Mouse (Mus musculus) hindbrain, postnatal 0 days (tissue): ENCODE results near the gene Kars. TPM values are rescaled to one million over a fixed set of nuclear protein-coding genes. Genes with fewer than 3 reads are reported as not detected.

Experiments
- ATAC-seq: fragments of 200-750 bp; cut with Nextera tagmentation; 2 replicates; pipeline ENCODE4 v1.8.0; 2017; ENCODE audit warnings: mild to moderate bottlenecking, moderate TSS enrichment, moderate library complexity
- DNase-seq: peaks from one replicate; pipeline ENCODE4 v3.0.0-alpha.2; 2015; ENCODE audit warnings: low spot score
- H3K27ac ChIP-seq: fragments of 300-500 bp; sonication (generic); 2 replicates; pipeline ENCODE4 v1.5.1; 2014; ENCODE audit warnings: mild to moderate bottlenecking
- H3K27me3 ChIP-seq: fragments of 300-500 bp; sonication (generic); 2 replicates; pipeline ENCODE4 v1.6.1; 2014; ENCODE audit warnings: low read length, mixed read lengths; ENCODE audit not compliant: insufficient read depth
- H3K36me3 ChIP-seq: fragments of 300-500 bp; sonication (generic); 2 replicates; pipeline ENCODE4 v1.6.1; 2014; ENCODE audit warnings: low read length, mixed read lengths; ENCODE audit not compliant: insufficient read depth
- H3K4me1 ChIP-seq: fragments of 300-500 bp; sonication (generic); 2 replicates; pipeline ENCODE4 v1.6.1; 2014; ENCODE audit warnings: antibody characterized with exemption, low read length, mixed read lengths; ENCODE audit not compliant: insufficient read depth
- H3K4me2 ChIP-seq: fragments of 300-500 bp; sonication (generic); 2 replicates; pipeline ENCODE4 v1.6.1; 2014; ENCODE audit warnings: low read depth, mild to moderate bottlenecking, low read length, moderate library complexity, mixed read lengths
- H3K4me3 ChIP-seq: fragments of 300-500 bp; sonication (generic); 2 replicates; pipeline ENCODE4 v1.5.1; 2014; ENCODE audit warnings: low read length
- H3K9ac ChIP-seq: fragments of 300-500 bp; sonication (generic); replicated peaks from 2 replicates; pipeline ENCODE4 v1.6.1; 2014; ENCODE audit warnings: mild to moderate bottlenecking, low read length, moderate library complexity, mixed read lengths
- H3K9me3 ChIP-seq: fragments of 300-500 bp; sonication (generic); 2 replicates; pipeline ENCODE4 v1.6.1; 2016; ENCODE audit warnings: low read length, mixed read lengths
- CTCF ChIP-seq: IDR thresholded peaks from 2 replicates; pipeline ENCODE4 v1.5.1; 2016; ENCODE audit warnings: antibody characterized with exemption, control low read depth, low read depth
- WGBS: fragments of 180-500 bp; shearing (Covaris S2); extraction: QIAGEN DNeasy Blood & Tissue Kit; methylation state at CpG from one replicate; pipeline ENCODE4 v1.1.7; 2014; 5-methylcytosine and 5-hydroxymethylcytosine counted together
- polyA plus RNA-seq: library from polyadenylated mRNA; unstranded; fragments of >200 nt; fragmentation: Nextera tagmentation; extraction: Ambion mirVana; gene quantifications from 2 replicates; pipeline ENCODE4 v1.2.1, GENCODE M21; 2015
- total RNA-seq: library from RNA; depleted of rRNA; stranded (reverse); fragments of >200 nt; gene quantifications from 2 replicates; pipeline ENCODE4 v1.2.3, GENCODE M21; 2014; rRNA removed

Kars gene
- total and polyA plus RNA-seq, 2 experiments from 2014 or later, result 106 to 162 TPM

DNA sequence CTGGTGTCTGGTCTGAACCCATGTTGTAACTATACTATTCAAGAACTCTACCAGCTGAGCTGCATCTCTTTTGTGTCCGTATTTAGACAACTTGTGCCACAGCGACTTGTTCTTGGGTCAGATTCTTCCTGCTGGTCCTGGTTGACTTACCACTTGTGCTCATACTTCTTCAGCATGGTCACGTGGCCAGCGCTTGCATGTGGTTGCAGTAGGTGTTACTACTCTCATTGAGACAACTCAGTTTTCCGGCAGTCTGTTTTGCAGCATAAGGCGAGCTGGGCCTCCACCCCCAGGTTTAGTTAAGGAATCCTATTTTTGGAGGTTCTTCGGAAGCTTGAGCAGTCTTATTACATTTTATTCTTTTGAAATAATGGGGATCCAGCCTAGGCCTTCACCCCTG is 59.8 kb downstream of the Kars start:
- DNase-seq (no peak), ATAC-seq (no peak)
- H3K36me3 ChIP-seq, result peaks cover 34% of the 10 kb centered on the region
- no peak overlapping the region for H3K4me2 ChIP-seq
- H3K9me3 ChIP-seq, result no peaks in the 10 kb centered on the region
- H3K4me1 ChIP-seq, result no peaks in the 10 kb centered on the region
- TF ChIP-seq CTCF, result no peak
- no peak overlapping the region for H3K9ac ChIP-seq
- no peaks in the 10 kb centered on the region for H3K27me3 ChIP-seq
- H3K27ac ChIP-seq, result no peak overlapping the region
- 96% methylated on average over 7 of the region's 7 CpGs for WGBS
- H3K4me3 ChIP-seq, result no peak overlapping the region

DNA sequence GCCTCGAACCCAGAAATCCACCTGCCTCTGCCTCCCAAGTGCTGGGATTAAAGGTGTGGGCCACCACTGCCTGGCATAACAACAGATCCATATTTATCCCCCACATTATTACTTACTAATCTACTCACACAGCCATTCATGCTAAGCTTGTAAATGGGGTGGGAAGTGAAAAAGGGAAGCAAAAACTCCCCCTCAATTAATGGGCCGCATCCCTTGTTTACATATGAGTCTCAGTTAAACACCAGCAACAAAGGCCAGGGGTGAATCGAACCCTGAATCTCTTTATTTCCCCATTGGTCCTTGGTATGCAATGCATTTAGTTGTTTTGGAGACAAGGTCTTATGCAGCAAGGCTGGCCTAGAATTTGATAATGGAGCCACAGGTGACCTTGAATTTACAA is 60.3 kb downstream of the Kars start:
- Histone ChIP-seq H3K27ac (no peak overlapping the region), H3K9me3 (no peaks in the 10 kb centered on the region), H3K9ac (no peak overlapping the region), H3K4me2 (no peak overlapping the region), H3K4me3 (no peak overlapping the region), H3K4me1 (no peaks in the 10 kb centered on the region), H3K36me3 (peaks cover 35% of the 10 kb centered on the region), H3K27me3 (no peaks in the 10 kb centered on the region)
- ATAC-seq (no peak), DNase-seq (no peak)
- no peak for TF ChIP-seq CTCF
- 88% methylated on average over 3 of the region's 3 CpGs for WGBS

GRCm38 (mm10) chr8:111947954-111948353 is 63.2 kb downstream of the Kars start:
- H3K4me2 ChIP-seq, result no peak overlapping the region
- DNase-seq, result no peak
- H3K9me3 ChIP-seq, result no peaks in the 10 kb centered on the region
- no peak for ATAC-seq
- H3K9ac ChIP-seq, result no peak overlapping the region
- no peak for TF ChIP-seq CTCF
- H3K27ac ChIP-seq, result no peak overlapping the region
- H3K27me3 ChIP-seq, result no peaks in the 10 kb centered on the region
- H3K4me3 ChIP-seq, result no peak overlapping the region
- H3K36me3 ChIP-seq, result peaks cover 42% of the 10 kb centered on the region
- H3K4me1 ChIP-seq, result no peaks in the 10 kb centered on the region
- 94% methylated on average over 8 of the region's 8 CpGs for WGBS

DNA sequence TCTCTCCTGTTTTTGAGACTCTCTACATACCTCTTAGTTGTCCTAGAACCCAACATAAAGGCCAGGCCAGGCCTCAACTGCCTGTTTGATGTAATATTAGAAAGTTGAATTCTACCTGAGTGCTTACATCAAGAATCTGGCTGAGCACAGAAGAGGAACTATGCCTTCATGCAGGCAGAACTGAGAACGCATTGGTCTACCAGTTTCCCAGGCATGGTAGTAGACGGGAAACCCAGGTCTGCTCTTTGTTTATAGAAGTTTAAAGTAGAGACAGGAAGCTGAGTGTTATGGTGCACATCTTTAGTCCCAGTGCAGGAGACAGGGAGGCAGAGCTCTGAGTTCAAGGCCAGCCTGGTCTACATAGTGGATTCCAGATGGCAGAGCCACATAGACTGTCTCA is 64.0 kb downstream of the Kars start:
- no peak for DNase-seq
- Histone ChIP-seq H3K9me3 (no peaks in the 10 kb centered on the region), H3K27me3 (no peaks in the 10 kb centered on the region), H3K4me2 (no peak overlapping the region), H3K4me1 (0 out of 2 replicates have a peak, but pooled peaks cover under 1% of the 10 kb centered on the region), H3K36me3 (peaks cover 45% of the 10 kb centered on the region), H3K4me3 (no peak overlapping the region), H3K9ac (no peak overlapping the region), H3K27ac (no peak overlapping the region)
- WGBS, result 88% methylated on average over 2 of the region's 2 CpGs
- ATAC-seq, result no peak
- TF ChIP-seq CTCF, result no peak

DNA sequence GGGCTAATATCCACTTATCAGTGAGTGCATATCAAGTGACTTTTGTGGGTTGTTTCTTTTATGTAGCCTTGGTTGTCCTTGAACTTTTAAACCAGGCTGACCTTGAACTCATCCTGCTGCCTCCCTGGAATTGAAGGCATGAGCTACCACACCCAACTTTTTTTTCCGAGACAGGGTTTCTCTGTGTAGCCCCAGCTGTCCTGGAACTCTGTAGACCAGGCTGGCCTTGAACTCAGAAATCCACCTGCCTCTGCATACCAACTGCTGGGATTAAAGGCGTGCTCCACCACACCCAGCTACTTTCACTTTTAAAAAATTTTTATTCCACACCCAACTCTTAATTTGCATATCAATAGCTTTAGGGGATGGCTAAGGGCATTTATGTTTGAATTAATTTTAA is 67.6 kb downstream of the Kars start:
- Histone ChIP-seq H3K36me3 (peaks cover 38% of the 10 kb centered on the region), H3K4me3 (no peak overlapping the region), H3K9me3 (no peaks in the 10 kb centered on the region), H3K4me1 (peaks cover 16% of the 10 kb centered on the region; the same call in 1 of the 2 replicates), H3K9ac (no peak overlapping the region), H3K4me2 (no peak overlapping the region), H3K27ac (no peak overlapping the region), H3K27me3 (no peaks in the 10 kb centered on the region)
- TF ChIP-seq CTCF, result no peak
- no peak for ATAC-seq
- WGBS, result 90% methylated on average over 2 of the region's 2 CpGs
- DNase-seq, result no peak

Other genes with a start within 250 kb of the Kars start
- gene Cfdp1, start 157.0 kb downstream of the Kars start, total RNA-seq, result 24.9 and 26.5 TPM in 2 replicates
- 170 and 180 TPM in 2 replicates for gene Cfdp1, start 157.0 kb downstream of the Kars start, polyA plus RNA-seq
- 3.2 and 3.5 TPM in 2 replicates for gene Tmem170, start 134.6 kb downstream of the Kars start, total RNA-seq
- gene Tmem170, start 134.6 kb downstream of the Kars start, polyA plus RNA-seq, result 2.3 and 3.0 TPM in 2 replicates
- gene Chst5, start 100.9 kb downstream of the Kars start, total RNA-seq, result 2.4 and 4.2 TPM in 2 replicates
- 3.2 and 3.8 TPM in 2 replicates for gene Chst5, start 100.9 kb downstream of the Kars start, polyA plus RNA-seq
- 15.5 and 16.7 TPM in 2 replicates for gene Tmem231, start 77.4 kb downstream of the Kars start, total RNA-seq
- gene Tmem231, start 77.4 kb downstream of the Kars start, polyA plus RNA-seq, result 14.4 and 14.6 TPM in 2 replicates
- 86.2 and 99.4 TPM in 2 replicates for gene Gabarapl2, start 70.6 kb downstream of the Kars start, total RNA-seq
- gene Gabarapl2, start 70.6 kb downstream of the Kars start, polyA plus RNA-seq, result 461 and 465 TPM in 2 replicates
- gene Adat1, start 19.0 kb downstream of the Kars start, total RNA-seq, result 3.8 and 4.5 TPM in 2 replicates
- 4.7 and 4.9 TPM in 2 replicates for gene Adat1, start 19.0 kb downstream of the Kars start, polyA plus RNA-seq
- 48.8 and 51.1 TPM in 2 replicates for gene Terf2ip, start 75 bp upstream of the Kars start, total RNA-seq
- gene Terf2ip, start 75 bp upstream of the Kars start, polyA plus RNA-seq, result 56.0 and 60.8 TPM in 2 replicates
- gene Gm6793, start 3.7 kb upstream of the Kars start, total RNA-seq, result not detected in 2 replicates
- 0.70 and 0.91 TPM in 2 replicates for gene Gm6793, start 3.7 kb upstream of the Kars start, polyA plus RNA-seq